Mouse (Mus musculus) spleen, adult 2 months (tissue): Measurements from ENCODE around the gene Tapbp. TPM values are rescaled to one million over a fixed set of nuclear protein-coding genes. Genes with fewer than 3 reads are reported as not detected.

Experiments
- DNase-seq, 2 experiments: peaks; one replicate each; pipeline versions ENCODE4 v3.0.0 to v3.0.0-alpha.2; 2012 to 2021; ENCODE audit warnings: low spot score in 2 of 2, low read depth in 1 of 2
- H3K27ac ChIP-seq: fragments of 200-500 bp; 2 replicates; pipeline ENCODE4 v1.5.1; 2012; ENCODE audit warnings: low read length, inconsistent platforms; ENCODE audit not compliant: insufficient read depth
- H3K27me3 ChIP-seq: fragments of 200-500 bp; 2 replicates; pipeline ENCODE4 v1.6.1; 2012; ENCODE audit warnings: mild to moderate bottlenecking, moderate library complexity, low read length, inconsistent platforms; ENCODE audit not compliant: control insufficient read depth, insufficient read depth
- H3K36me3 ChIP-seq: fragments of 200-500 bp; 2 replicates; pipeline ENCODE4 v1.6.1; 2012; ENCODE audit warnings: mild to moderate bottlenecking, low read length, inconsistent platforms; ENCODE audit not compliant: control insufficient read depth, insufficient read depth
- H3K4me1 ChIP-seq: fragments of 200-500 bp; 2 replicates; pipeline ENCODE4 v1.6.1; 2011; ENCODE audit warnings: inconsistent platforms; ENCODE audit not compliant: control insufficient read depth, insufficient read depth, insufficient read length
- H3K4me3 ChIP-seq: fragments of 200-500 bp; 2 replicates; pipeline ENCODE4 v1.5.1; 2011; ENCODE audit warnings: mild to moderate bottlenecking, inconsistent platforms; ENCODE audit not compliant: insufficient read depth, insufficient read length; ENCODE audit errors: extremely low read depth
- CTCF ChIP-seq: fragments of 200-500 bp; IDR thresholded peaks from 2 replicates; pipeline ENCODE4 v1.5.1; 2011; ENCODE audit warnings: mild to moderate bottlenecking, inconsistent platforms; ENCODE audit not compliant: insufficient read depth, insufficient read length, insufficient replicate concordance; ENCODE audit errors: extremely low read depth
- POLR2A ChIP-seq: fragments of 200-500 bp; IDR thresholded peaks from 2 replicates; pipeline ENCODE4 v1.6.1; 2011; ENCODE audit warnings: low read depth, low read length, inconsistent platforms
- WGBS: fragments of 180-500 bp; shearing (Covaris S2); methylation state at CpG from one replicate; pipeline ENCODE4 v1.1.7; 2018; 5-methylcytosine and 5-hydroxymethylcytosine counted together
- polyA plus RNA-seq: library from polyadenylated mRNA; depleted of rRNA; stranded (reverse); fragments of >200 nt; gene quantifications from 2 replicates; pipeline ENCODE4 v1.2.3, GENCODE M21; 2012

Gene Tapbp
- polyA plus RNA-seq, 1 experiment: 188 TPM

- 93% methylated on average over 10 of the region's 10 CpGs for WGBS
- no peaks in the 10 kb centered on the region for H3K27me3 ChIP-seq
- no peak overlapping the region for H3K27ac ChIP-seq
- no peak for TF ChIP-seq CTCF
- TF ChIP-seq POLR2A: no peak
- peaks cover 8% of the 10 kb centered on the region; the same call in 1 of the 2 replicates for H3K4me1 ChIP-seq
- DNase-seq: no peak
- H3K36me3 ChIP-seq: peaks cover 32% of the 10 kb centered on the region
- no peak overlapping the region for H3K4me3 ChIP-seq
These were observed 2.4 kb upstream of the Tapbp start for GRCm38 (mm10) chr17:33913264-33913663.

GRCm38 (mm10) chr17:33913905-33914304, 1.8 kb upstream of the Tapbp start:
- no peak overlapping the region for H3K4me3 ChIP-seq
- H3K27ac ChIP-seq: peak overlapping the region; percentile 10
- DNase-seq: no peak
- H3K27me3 ChIP-seq: no peaks in the 10 kb centered on the region
- peaks cover 32% of the 10 kb centered on the region for H3K36me3 ChIP-seq
- peaks cover 14% of the 10 kb centered on the region; the same call in 1 of the 2 replicates for H3K4me1 ChIP-seq
- TF ChIP-seq POLR2A (no peak), CTCF (no peak)
- 94% methylated on average over 8 of the region's 8 CpGs for WGBS

- no peak for DNase-seq
- 85% methylated on average over 13 of the region's 13 CpGs for WGBS
- Histone ChIP-seq H3K36me3 (peaks cover 32% of the 10 kb centered on the region), H3K27me3 (no peaks in the 10 kb centered on the region), H3K4me1 (peaks cover 15% of the 10 kb centered on the region; the same call in 1 of the 2 replicates), H3K27ac (no peak overlapping the region), H3K4me3 (no peak overlapping the region)
- TF ChIP-seq POLR2A (no peak), CTCF (no peak)
These were observed 719 bp upstream of the Tapbp start for GRCm38 (mm10) chr17:33914969-33915391.

GRCm38 (mm10) chr17:33916294-33916693, 595 bp downstream of the Tapbp start:
- WGBS: 2% methylated on average over 10 of the region's 20 CpGs
- peaks cover 15% of the 10 kb centered on the region; the same call in 1 of the 2 replicates for H3K4me1 ChIP-seq
- H3K27ac ChIP-seq: no peak overlapping the region
- peak overlapping the region; percentile 63 for H3K4me3 ChIP-seq
- H3K36me3 ChIP-seq: peaks cover 31% of the 10 kb centered on the region
- H3K27me3 ChIP-seq: no peaks in the 10 kb centered on the region
- no peak for TF ChIP-seq POLR2A
- no peak for TF ChIP-seq CTCF
- no peak for DNase-seq

- no peak for DNase-seq
- WGBS: 88% methylated on average over 31 of the region's 31 CpGs
- peaks cover 15% of the 10 kb centered on the region; the same call in 1 of the 2 replicates for H3K4me1 ChIP-seq
- H3K27ac ChIP-seq: no peak overlapping the region
- H3K36me3 ChIP-seq: peaks cover 27% of the 10 kb centered on the region
- no peaks in the 10 kb centered on the region for H3K27me3 ChIP-seq
- TF ChIP-seq POLR2A: no peak
- TF ChIP-seq CTCF: no peak
- H3K4me3 ChIP-seq: no peak overlapping the region
These were observed 1.4 kb downstream of the Tapbp start for GRCm38 (mm10) chr17:33916847-33917655.

GRCm38 (mm10) chr17:33917656-33918292, 2.1 kb downstream of the Tapbp start:
- Histone ChIP-seq H3K4me3 (no peak overlapping the region), H3K27ac (no peak overlapping the region), H3K4me1 (peaks cover 17% of the 10 kb centered on the region; the same call in 1 of the 2 replicates), H3K36me3 (peaks cover 25% of the 10 kb centered on the region), H3K27me3 (no peaks in the 10 kb centered on the region)
- TF ChIP-seq POLR2A: no peak
- TF ChIP-seq CTCF: no peak
- WGBS: 95% methylated on average over 18 of the region's 18 CpGs
- no peak for DNase-seq
